8 mouse cellular contexts compared by ENCODE assay signal in genomic region chr11:87986831-87987793, GRCm38 (mm10). TPM values are rescaled to one million over a fixed set of nuclear protein-coding genes. Genes with fewer than 3 reads are reported as not detected.
DNase-seq lines count a peak whose midpoint lies in the region; ATAC-seq and TF ChIP-seq lines count a peak whose summit lies in the region.

Gene Dynll2 (minus strand): TSS chr11:87987533.

- H3K4me2 ChIP-seq in forebrain, embryonic 12.5 days, result peak within 1 kb of the TSS; percentile 89
- H3K4me2 ChIP-seq in heart, embryonic 16.5 days (ENCODE audit: low read depth, low read length), result peak within 1 kb of the TSS; percentile 74
- peak within 1 kb of the TSS; percentile 98 for H3K4me2 ChIP-seq in liver, embryonic 15.5 days
- peak within 1 kb of the TSS; percentile 78 for H3K4me2 ChIP-seq in neural tube, embryonic 12.5 days (replicated peaks)
- H3K4me2 ChIP-seq in stomach, postnatal 0 days (replicated peaks; ENCODE audit: low read depth), result peak within 1 kb of the TSS; percentile 81

- TF ChIP-seq EP300 in ES-Bruce4 (IDR thresholded peaks at IDR 0.05; ENCODE audit: insufficient read depth, low read depth, low read length), result no peak
- no peak for TF ChIP-seq EP300 in stomach, postnatal 0 days (optimal IDR thresholded peaks at IDR 0.05)

- under 1% methylated on average over 61 of the region's 107 CpGs for WGBS in forebrain, embryonic 12.5 days
- under 1% methylated on average over 101 of the region's 107 CpGs for WGBS in heart, embryonic 16.5 days
- WGBS in liver, embryonic 15.5 days (ENCODE audit: insufficient replicate concordance), result under 1% methylated on average over 107 of the region's 107 CpGs
- 1% methylated on average over 104 of the region's 107 CpGs for WGBS in neural tube, embryonic 12.5 days
- WGBS in stomach, postnatal 0 days, result under 1% methylated on average over 70 of the region's 107 CpGs

- H3K36me3 ChIP-seq in ES-Bruce4 (ENCODE audit: control insufficient read depth, insufficient read depth, low read length, poor library complexity, severe bottlenecking), result peaks cover 18% of the 10 kb centered on the region
- H3K36me3 ChIP-seq in forebrain, embryonic 12.5 days (replicated peaks), result peaks cover 22% of the 10 kb centered on the region
- peaks cover 9% of the 10 kb centered on the region for H3K36me3 ChIP-seq in heart, embryonic 16.5 days (ENCODE audit: control insufficient read depth, insufficient read depth)
- H3K36me3 ChIP-seq in liver, embryonic 15.5 days (replicated peaks), result peaks cover 19% of the 10 kb centered on the region
- peaks cover 18% of the 10 kb centered on the region for H3K36me3 ChIP-seq in neural tube, embryonic 12.5 days
- peaks cover 5% of the 10 kb centered on the region; the same call in 1 of the 2 replicates for H3K36me3 ChIP-seq in stomach, postnatal 0 days (ENCODE audit: control insufficient read depth, insufficient read depth, low read length)

- no peaks in the 10 kb centered on the region for H3K27me3 ChIP-seq in ES-Bruce4 (ENCODE audit: control insufficient read depth, insufficient read depth, low read length, poor library complexity, severe bottlenecking)
- no peaks in the 10 kb centered on the region for H3K27me3 ChIP-seq in forebrain, embryonic 12.5 days
- no peaks in the 10 kb centered on the region for H3K27me3 ChIP-seq in heart, embryonic 16.5 days (ENCODE audit: control insufficient read depth, insufficient read depth, low read length)
- H3K27me3 ChIP-seq in liver, embryonic 15.5 days, result no peaks in the 10 kb centered on the region; the same call in 1 of the 2 replicates
- H3K27me3 ChIP-seq in neural tube, embryonic 12.5 days (replicated peaks), result no peaks in the 10 kb centered on the region
- H3K27me3 ChIP-seq in stomach, postnatal 0 days (ENCODE audit: control insufficient read depth, insufficient read depth, low read length), result no peaks in the 10 kb centered on the region

- peak; percentile 73 for DNase-seq in c-Kit-positive CD71-positive TER-119-positive erythroid progenitor cells, embryonic 14.5 days (ENCODE audit: low spot score)
- peak; percentile 91 to 96 for DNase-seq in kidney, postnatal 25 days
- DNase-seq in stomach, postnatal 0 days (ENCODE audit: low spot score), result peak; percentile 91

- H3K4me3 ChIP-seq in ES-Bruce4 (ENCODE audit: low read depth, low read length), result peak within 1 kb of the TSS; percentile 77
- H3K4me3 ChIP-seq in forebrain, embryonic 12.5 days (replicated peaks), result peak within 1 kb of the TSS; percentile 100
- peak within 1 kb of the TSS; percentile 85 for H3K4me3 ChIP-seq in heart, embryonic 16.5 days (ENCODE audit: low read length)
- H3K4me3 ChIP-seq in liver, embryonic 15.5 days (replicated peaks), result peak within 1 kb of the TSS; percentile 90
- peak within 1 kb of the TSS; percentile 100 for H3K4me3 ChIP-seq in neural tube, embryonic 12.5 days
- H3K4me3 ChIP-seq in stomach, postnatal 0 days (ENCODE audit: low read depth, low read length), result peak within 1 kb of the TSS; percentile 95

- no peak for TF ChIP-seq CTCF in ES-Bruce4 (IDR thresholded peaks at IDR 0.05; ENCODE audit: low read depth, low read length)
- no peak for TF ChIP-seq CTCF in stomach, postnatal 0 days (IDR thresholded peaks at IDR 0.05; ENCODE audit: low read depth)

- peak within 1 kb of the TSS; percentile 47; the same call in 1 of the 2 replicates for H3K27ac ChIP-seq in ES-Bruce4 (ENCODE audit: insufficient read depth, low read length)
- peak within 1 kb of the TSS; percentile 97 for H3K27ac ChIP-seq in forebrain, embryonic 12.5 days
- H3K27ac ChIP-seq in heart, embryonic 16.5 days (ENCODE audit: low read length), result peak within 1 kb of the TSS; percentile 95
- H3K27ac ChIP-seq in liver, embryonic 15.5 days (replicated peaks), result peak within 1 kb of the TSS; percentile 86
- peak within 1 kb of the TSS; percentile 92 for H3K27ac ChIP-seq in neural tube, embryonic 12.5 days
- peak within 1 kb of the TSS; percentile 95 for H3K27ac ChIP-seq in stomach, postnatal 0 days (replicated peaks)

- TF ChIP-seq POLR2A in ES-Bruce4 (IDR thresholded peaks at IDR 0.05; ENCODE audit: insufficient read depth, low read length), result peak; percentile 56

- no peaks in the 10 kb centered on the region for H3K9me3 ChIP-seq in ES-Bruce4 (replicated peaks; ENCODE audit: control insufficient read depth, insufficient read depth, low read length, poor library complexity, severe bottlenecking)
- no peaks in the 10 kb centered on the region for H3K9me3 ChIP-seq in forebrain, embryonic 12.5 days
- H3K9me3 ChIP-seq in heart, embryonic 16.5 days (replicated peaks; ENCODE audit: control insufficient read depth, low read length), result no peaks in the 10 kb centered on the region
- H3K9me3 ChIP-seq in liver, embryonic 15.5 days (replicated peaks), result no peaks in the 10 kb centered on the region
- no peaks in the 10 kb centered on the region for H3K9me3 ChIP-seq in neural tube, embryonic 12.5 days
- H3K9me3 ChIP-seq in stomach, postnatal 0 days (ENCODE audit: control insufficient read depth, low read length), result no peaks in the 10 kb centered on the region

- peak; percentile 97 for ATAC-seq in forebrain, embryonic 12.5 days (ENCODE audit: low FRiP score)
- peak; percentile 96 for ATAC-seq in heart, embryonic 16.5 days (replicated peaks; ENCODE audit: extremely low read depth, insufficient read depth, low FRiP score)
- ATAC-seq in liver, embryonic 15.5 days (ENCODE audit: insufficient read depth), result peak; percentile 91
- ATAC-seq in neural tube, embryonic 12.5 days (ENCODE audit: low FRiP score, low read depth), result peak; percentile 95
- ATAC-seq in stomach, postnatal 0 days (ENCODE audit: low FRiP score, low TSS enrichment), result peak; percentile 93

- peak within 1 kb of the TSS; percentile 99 for H3K9ac ChIP-seq in ES-Bruce4 (ENCODE audit: low read depth, poor library complexity, severe bottlenecking)
- H3K9ac ChIP-seq in forebrain, embryonic 12.5 days, result peak within 1 kb of the TSS; percentile 100
- H3K9ac ChIP-seq in heart, embryonic 16.5 days (ENCODE audit: low read length), result peak within 1 kb of the TSS; percentile 90
- peak within 1 kb of the TSS; percentile 90 for H3K9ac ChIP-seq in liver, embryonic 15.5 days
- peak within 1 kb of the TSS; percentile 99 for H3K9ac ChIP-seq in neural tube, embryonic 12.5 days
- peak within 1 kb of the TSS; percentile 88 for H3K9ac ChIP-seq in stomach, postnatal 0 days (ENCODE audit: low read length)

- peaks cover 3% of the 10 kb centered on the region for H3K4me1 ChIP-seq in ES-Bruce4 (ENCODE audit: control insufficient read depth, insufficient read depth, low read length)
- H3K4me1 ChIP-seq in forebrain, embryonic 12.5 days, result peaks cover 39% of the 10 kb centered on the region
- peaks cover 22% of the 10 kb centered on the region for H3K4me1 ChIP-seq in heart, embryonic 16.5 days (ENCODE audit: control insufficient read depth, insufficient read depth, low read length)
- peaks cover 33% of the 10 kb centered on the region for H3K4me1 ChIP-seq in liver, embryonic 15.5 days (replicated peaks)
- H3K4me1 ChIP-seq in neural tube, embryonic 12.5 days, result peaks cover 31% of the 10 kb centered on the region
- no peaks in the 10 kb centered on the region for H3K4me1 ChIP-seq in stomach, postnatal 0 days (replicated peaks; ENCODE audit: control insufficient read depth, insufficient read depth)

RNA-seq across cellular contexts. Expression of gene Dynll2, which starts in this region (rescaled TPM):
- 130 and 133 TPM in 2 replicates for polyA plus RNA-seq in ES-Bruce4 (2011; ENCODE audit: insufficient read depth, insufficient read length, low read depth, missing spikeins)
- polyA plus RNA-seq in forebrain, embryonic 12.5 days (2016; fragmentation: Nextera tagmentation; extraction: Ambion mirVana), result 34.7 and 36.2 TPM in 2 replicates
- 23.5 and 25.6 TPM in 2 replicates for polyA plus RNA-seq in heart, embryonic 16.5 days (2015; fragmentation: Nextera tagmentation; extraction: Ambion mirVana)
- polyA plus RNA-seq in liver, embryonic 15.5 days (2015; fragmentation: Nextera tagmentation; extraction: Ambion mirVana), result 6.6 and 6.9 TPM in 2 replicates
- 46.3 and 59.8 TPM in 2 replicates for polyA plus RNA-seq in neural tube, embryonic 12.5 days (2016; fragmentation: Nextera tagmentation; extraction: Ambion mirVana)
- polyA plus RNA-seq in stomach, postnatal 0 days (2015; fragmentation: Nextera tagmentation; extraction: Ambion mirVana), result 14.7 and 14.8 TPM in 2 replicates

Comparison
In these comparisons a context has a peak if more than half of its experiments do, and no peak if none do; other contexts are left out.
1. Peak in every context shown above with its lines: DNase-seq, ATAC-seq, H3K4me3 ChIP-seq and H3K27ac ChIP-seq.
2. H3K27ac ChIP-seq: peak in every context shown above with its lines; median percentile 97 in forebrain, embryonic 12.5 days; 95 in heart, embryonic 16.5 days; 95 in stomach, postnatal 0 days; 92 in neural tube, embryonic 12.5 days; 86 in liver, embryonic 15.5 days; 47 in ES-Bruce4.